Mouse (Mus musculus): Measurements from ENCODE around the gene Chuk.
"Not testable (repeated sequence)": the region's sequence is repeated elsewhere in the genome, so short reads cannot be mapped to it uniquely, and the experiment has no call there.

Chuk gene

GRCm38 (mm10) chr19:44106831-44107660, at the start of gene Chuk:
Gene Chuk, minus strand, starts transcription at chr19:44107480.
- peak; percentile 94 to 95 for DNase-seq

GRCm38 (mm10) chr19:44157005-44157404, 49.7 kb upstream of the Chuk start:
- no peak for DNase-seq

DNA sequence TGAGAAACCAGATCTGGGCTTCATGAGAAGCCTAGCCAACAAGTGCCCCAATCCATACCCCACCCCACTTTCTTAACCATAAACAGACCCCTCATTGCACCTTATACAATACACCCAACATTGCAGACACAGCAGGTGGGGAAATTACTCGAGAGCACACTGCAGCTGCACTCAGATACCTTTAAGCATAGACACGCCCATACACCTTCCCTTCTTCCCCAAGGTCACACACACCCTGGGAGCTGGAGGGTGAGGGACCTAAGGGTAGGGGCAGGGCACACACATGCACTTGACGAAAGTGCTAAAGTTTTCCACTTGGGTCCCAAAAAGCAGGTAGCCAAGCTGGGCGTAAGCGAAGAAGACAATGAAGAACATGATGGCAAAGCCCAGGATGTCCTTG, 46.5 kb upstream of the Chuk start:
- no peak for DNase-seq

GRCm38 (mm10) chr19:44148991-44149390, 41.7 kb upstream of the Chuk start:
- no peak for DNase-seq

DNA sequence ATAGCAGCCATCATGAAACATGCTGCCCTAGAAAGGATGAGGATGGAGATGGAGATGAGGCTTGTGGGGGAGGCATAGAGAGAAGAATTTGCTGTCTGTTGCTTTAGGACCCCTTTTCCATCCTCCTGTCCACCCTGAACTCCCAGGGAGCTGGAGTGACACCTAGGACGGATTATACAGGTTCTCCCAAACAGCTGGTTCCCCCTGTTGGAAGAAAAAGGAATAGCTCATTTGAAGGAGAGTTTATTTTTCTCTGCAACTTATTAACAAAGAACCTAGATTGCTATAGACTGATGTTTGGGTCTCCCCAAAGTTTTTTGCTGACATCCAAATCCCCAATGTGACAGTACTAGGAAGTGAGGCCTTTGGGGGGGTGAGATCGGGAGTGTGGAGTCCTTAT, 41.1 kb upstream of the Chuk start:
- DNase-seq, result no peak

GRCm38 (mm10) chr19:44146951-44147350, 39.7 kb upstream of the Chuk start:
- DNase-seq, result no peak

- no peak for DNase-seq
Observed at GRCm38 (mm10) chr19:44146568-44146879, 39.2 kb upstream of the Chuk start.

- peak; percentile 97 for DNase-seq
Observed at GRCm38 (mm10) chr19:44145702-44146567, 38.7 kb upstream of the Chuk start, which contains the start of gene Bloc1s2. Gene Bloc1s2, minus strand, starts transcription at chr19:44146446.

DNA sequence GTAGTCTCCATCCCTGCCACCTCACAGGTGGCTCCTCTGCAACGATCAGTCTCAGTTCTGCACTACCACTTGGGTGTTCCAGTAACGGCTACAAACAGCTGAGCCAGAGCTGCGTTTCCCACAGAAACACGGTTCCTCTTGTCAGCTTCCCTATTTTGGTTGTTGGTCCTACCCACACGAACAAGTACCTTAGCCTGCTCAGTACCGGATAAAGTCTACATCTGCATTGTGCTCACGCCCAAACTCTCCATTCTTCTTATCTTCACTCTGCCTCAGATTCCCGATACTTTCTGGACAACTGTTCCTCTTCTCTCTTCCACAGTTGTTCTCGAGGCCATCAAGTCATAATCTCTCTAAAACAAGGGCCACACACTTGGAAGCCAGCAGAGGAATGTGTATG, 37.1 kb upstream of the Chuk start:
- peak; percentile 45 to 54 for DNase-seq

GRCm38 (mm10) chr19:44135960-44136485, 28.7 kb upstream of the Chuk start:
- no peak for DNase-seq

DNA sequence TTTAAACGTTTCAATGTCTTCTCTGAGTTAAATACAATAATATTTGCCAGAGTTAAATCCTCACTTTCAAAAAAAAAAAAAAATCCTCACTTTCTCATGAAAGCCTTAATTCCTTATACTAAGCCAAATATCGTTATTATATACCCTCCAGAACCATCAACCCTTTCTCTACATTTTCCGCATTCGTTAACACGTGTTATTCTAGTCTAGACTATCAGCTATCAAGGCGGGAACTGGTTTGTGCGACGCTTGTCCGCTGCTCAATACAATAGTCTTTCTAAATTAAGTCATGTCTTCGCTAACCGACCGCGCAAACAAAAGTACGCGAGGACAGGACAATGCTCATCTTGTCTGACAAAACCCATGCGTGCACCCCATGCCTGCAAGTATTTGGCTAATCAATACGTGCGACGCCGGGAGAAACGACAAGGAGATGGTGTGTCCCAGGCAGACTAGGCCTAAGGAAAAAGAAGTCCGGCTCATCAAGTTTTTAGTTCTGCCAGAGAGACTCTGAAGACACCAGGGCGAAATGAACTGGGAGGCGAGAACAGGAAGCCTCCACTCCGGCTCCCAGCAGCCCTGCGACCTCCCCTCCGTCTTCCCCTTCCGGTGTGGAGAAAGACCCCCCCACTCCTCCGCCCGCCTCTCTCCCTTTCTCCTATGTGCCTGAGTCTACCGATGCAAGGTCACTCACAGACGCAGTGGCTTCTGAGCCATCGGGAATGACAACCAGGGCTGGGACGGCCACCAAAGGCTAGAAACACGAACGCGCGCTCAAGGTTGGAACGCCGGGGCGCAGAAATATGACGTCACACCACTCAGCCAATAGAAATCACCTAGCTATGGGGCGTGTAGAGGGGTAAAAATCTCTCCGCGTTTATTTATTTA, 28.0 kb upstream of the Chuk start, which contains the start of gene Cwf19l1:
Gene Cwf19l1, minus strand, starts transcription at position 805 of the 888 bp plus-strand sequence.
- peak; percentile 88 for DNase-seq

GRCm38 (mm10) chr19:44132917-44133316, 25.6 kb upstream of the Chuk start:
- no peak for DNase-seq

- DNase-seq, result no peak
Observed at GRCm38 (mm10) chr19:44128560-44128959, 21.3 kb upstream of the Chuk start.

DNA sequence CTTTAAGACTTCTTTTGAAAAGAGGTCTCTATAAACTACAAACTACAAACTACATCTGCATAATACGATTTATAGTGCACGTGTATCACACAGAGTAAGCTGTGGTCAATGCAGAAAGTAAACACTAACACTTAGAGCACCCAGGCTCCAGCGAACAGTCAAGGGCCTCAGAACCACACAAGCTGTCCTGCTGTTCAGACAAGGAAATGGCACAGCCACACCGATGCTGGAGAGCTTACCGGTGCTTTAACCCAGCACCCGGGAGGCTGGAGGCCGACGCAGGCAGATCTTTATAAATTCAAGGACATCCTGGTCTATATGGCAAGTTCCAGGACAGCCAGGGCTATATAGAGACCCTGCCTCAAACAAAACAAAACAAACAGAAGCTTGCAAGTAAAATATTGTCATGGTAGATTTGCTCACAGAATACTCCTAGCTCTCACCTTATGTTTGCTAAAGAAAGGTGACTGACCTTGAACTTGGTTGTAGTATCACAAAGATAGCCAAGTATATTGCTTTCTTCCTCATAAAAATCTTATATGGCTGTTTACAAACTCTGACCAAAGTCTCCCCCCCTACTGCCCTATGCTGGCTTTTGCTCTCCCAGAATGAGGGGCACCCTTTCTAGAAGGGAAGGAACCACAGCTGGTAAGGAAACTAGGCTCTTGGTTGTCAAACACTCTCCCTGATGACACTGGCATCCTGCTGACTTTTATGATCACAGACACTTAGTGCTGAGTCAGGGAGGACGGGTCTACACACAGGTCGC, 20.6 kb upstream of the Chuk start:
- no peak for DNase-seq

GRCm38 (mm10) chr19:44121137-44121536, 13.9 kb upstream of the Chuk start:
- DNase-seq, result no peak

DNA sequence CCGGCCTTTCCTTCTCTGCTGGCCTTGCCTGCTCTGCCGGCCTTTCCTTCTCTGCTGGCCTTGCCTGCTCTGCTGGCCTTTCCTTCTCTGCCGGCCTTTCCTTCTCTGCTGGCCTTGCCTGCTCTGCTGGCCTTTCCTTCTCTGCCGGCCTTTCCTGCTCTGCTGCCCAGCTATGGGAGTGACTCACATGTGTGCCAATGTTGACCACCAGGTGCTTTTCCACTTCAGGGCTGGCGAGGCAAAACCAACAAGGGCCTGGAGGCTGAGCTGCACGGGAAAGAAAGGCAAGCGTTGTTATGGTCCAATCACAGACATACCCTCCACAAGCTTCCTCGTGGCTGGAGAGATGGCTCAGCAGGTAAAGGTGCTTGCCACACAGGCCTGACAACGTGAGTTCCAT, 13.4 kb upstream of the Chuk start:
- not testable (repeated sequence) for DNase-seq

DNA sequence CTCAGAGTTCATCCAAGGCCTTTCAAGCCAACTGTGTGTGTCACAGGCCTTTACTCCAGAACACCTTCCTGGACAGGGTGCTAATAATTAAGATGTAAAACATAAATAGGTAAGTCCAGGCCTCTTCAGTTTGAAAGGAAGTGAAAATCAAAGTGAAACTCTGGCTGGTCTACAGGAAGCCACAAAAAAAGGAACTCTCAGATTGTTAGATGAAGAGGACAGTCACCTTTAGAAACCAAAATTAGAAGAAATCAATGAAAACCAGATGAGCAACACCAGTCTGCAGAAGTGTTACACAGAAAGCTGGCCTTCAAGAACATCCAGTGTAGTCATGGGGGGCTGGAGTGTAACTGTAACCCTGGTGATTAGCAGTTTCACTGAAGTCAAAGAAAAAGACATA, 10.5 kb upstream of the Chuk start:
- DNase-seq, result peak; percentile 23 to 28

- DNase-seq, result peak; percentile 10 to 19
Observed at GRCm38 (mm10) chr19:44111706-44112105, 4.4 kb upstream of the Chuk start.

- no peak for DNase-seq
Observed at GRCm38 (mm10) chr19:44110356-44110755, 3.1 kb upstream of the Chuk start.

DNA sequence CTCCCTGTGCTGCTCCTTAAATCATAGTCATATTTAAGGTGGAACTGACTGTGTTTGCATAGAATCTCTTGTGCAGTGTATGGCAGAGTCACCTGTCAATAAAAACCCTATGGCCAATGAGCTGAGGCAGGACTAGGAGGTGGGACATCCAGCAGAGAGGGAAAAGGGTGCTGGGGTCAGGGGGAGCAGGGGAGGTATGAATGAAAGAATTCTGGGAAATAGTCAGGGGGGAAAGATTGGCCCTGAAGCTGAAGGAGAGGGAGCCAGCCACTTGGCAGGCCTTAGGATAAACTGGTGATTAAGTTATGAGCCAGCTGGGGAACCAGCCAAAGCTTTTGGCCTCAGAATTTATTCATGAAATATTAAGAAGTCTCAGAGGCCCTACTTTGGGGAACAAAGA, 1.7 kb upstream of the Chuk start:
- DNase-seq, result no peak

DNA sequence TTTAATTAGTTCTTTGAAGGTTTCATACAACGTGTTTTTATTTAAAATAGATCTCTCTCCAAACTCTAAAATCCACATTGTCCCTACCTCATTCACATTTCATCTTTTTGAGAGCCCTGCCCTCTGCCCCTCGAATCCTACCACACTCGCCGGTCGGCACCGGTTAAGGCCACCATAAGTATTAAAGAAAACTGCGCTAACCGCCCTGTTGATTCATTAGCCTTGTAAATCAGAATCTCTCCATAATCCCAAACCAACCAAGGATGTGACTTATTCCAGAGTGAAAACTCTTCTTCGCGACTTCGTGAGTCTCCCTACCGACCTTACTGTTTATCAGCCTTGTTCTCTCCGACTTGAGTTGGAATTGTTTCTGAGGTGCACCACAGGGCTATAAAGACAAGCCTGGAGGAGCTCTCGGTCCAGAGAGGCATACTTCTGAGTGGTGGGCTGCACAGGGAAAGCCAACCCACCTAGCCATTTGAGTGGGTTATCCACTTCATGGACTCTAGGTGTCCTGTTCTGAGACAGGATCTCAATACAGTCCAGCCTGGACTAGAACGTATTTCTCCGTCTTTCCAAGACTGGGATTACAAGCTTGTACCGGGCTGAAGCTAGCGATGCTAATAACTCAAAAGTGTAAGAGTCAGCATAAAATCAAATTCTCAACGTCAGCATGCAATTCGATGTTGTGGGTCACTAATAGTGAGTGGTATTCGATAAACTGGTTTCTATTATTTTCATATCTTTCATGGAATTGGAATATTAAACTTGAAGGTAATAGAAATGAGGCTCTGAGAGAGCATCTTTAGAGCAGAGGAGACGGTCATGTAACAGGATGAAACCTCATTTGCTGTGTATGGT, 611 bp upstream of the Chuk start:
- no peak for DNase-seq
